In the genomic region with DNA sequence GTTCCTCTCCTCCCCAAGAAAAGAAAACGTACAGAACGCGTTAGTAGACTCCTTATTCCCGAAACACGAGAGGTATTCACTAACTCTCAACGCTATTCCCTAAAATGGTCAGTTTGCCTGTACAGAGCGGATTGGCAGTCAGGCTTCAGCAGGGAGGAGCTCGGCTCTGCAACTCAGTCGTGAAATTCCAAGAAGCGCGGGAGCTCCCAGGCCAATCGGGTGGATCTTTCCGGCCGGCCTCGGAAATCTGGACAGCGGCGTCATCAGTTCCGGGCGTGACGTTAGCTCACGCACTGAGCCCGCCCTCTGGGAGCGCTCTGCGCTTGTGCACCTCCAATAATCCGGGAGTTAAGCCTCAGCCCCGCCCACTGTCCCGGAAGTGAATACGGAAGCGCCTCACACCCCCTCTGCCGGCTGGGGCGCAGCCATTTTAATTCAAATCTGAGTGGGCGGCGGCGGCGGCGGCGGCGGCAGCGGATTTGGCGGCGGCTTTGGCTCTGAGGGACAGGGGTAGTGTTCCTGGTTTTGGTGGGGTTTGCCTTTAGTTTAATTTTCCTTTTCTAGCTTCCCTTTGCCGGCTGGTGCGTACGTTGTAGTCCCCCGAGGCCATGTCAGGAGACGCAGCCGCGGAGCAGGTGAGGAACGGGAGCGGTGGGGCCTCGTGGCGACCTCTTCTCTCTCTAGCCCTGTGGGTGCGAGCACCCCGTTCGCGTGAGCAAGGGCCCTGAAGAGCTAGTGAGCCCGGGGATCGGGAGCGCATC, we compare ENCODE assay signal across 8 mouse cellular contexts. TPM values are rescaled to one million over a fixed set of nuclear protein-coding genes. Genes with fewer than 3 reads are reported as not detected.
DNase-seq lines count a peak whose midpoint lies in the region; ATAC-seq and TF ChIP-seq lines count a peak whose summit lies in the region.

Cstf3 (plus strand) TSS at position 456 of the 761 bp plus-strand sequence.

- peak; percentile 61 for TF ChIP-seq CTCF in liver, embryonic 14.5 days (IDR thresholded peaks at IDR 0.05; ENCODE audit: low read depth)
- TF ChIP-seq CTCF in stomach, postnatal 0 days (IDR thresholded peaks at IDR 0.05; ENCODE audit: low read depth) = peak; percentile 62

- peak within 1 kb of the TSS; percentile 96 for H3K27ac ChIP-seq in forebrain, embryonic 10.5 days
- H3K27ac ChIP-seq in heart, embryonic 15.5 days = peak within 1 kb of the TSS; percentile 90
- H3K27ac ChIP-seq in liver, embryonic 14.5 days = peak within 1 kb of the TSS; percentile 78
- H3K27ac ChIP-seq in neural tube, embryonic 11.5 days (ENCODE audit: low read depth, low read length) = peak within 1 kb of the TSS; percentile 87
- peak within 1 kb of the TSS; percentile 93 for H3K27ac ChIP-seq in stomach, postnatal 0 days (replicated peaks)

- H3K4me2 ChIP-seq in heart, embryonic 15.5 days = peak within 1 kb of the TSS; percentile 70
- H3K4me2 ChIP-seq in liver, embryonic 14.5 days (ENCODE audit: low read depth) = peak within 1 kb of the TSS; percentile 96
- peak within 1 kb of the TSS; percentile 74 for H3K4me2 ChIP-seq in neural tube, embryonic 11.5 days (ENCODE audit: low read depth)
- peak within 1 kb of the TSS; percentile 66 for H3K4me2 ChIP-seq in stomach, postnatal 0 days (replicated peaks; ENCODE audit: low read depth)

- H3K9me3 ChIP-seq in forebrain, embryonic 10.5 days = no peaks in the 10 kb centered on the region
- no peaks in the 10 kb centered on the region for H3K9me3 ChIP-seq in heart, embryonic 15.5 days (replicated peaks)
- no peaks in the 10 kb centered on the region for H3K9me3 ChIP-seq in liver, embryonic 14.5 days (ENCODE audit: control insufficient read depth, low read length)
- H3K9me3 ChIP-seq in neural tube, embryonic 11.5 days (ENCODE audit: control insufficient read depth, low read length) = no peaks in the 10 kb centered on the region
- H3K9me3 ChIP-seq in stomach, postnatal 0 days (ENCODE audit: control insufficient read depth, low read length) = no peaks in the 10 kb centered on the region

- TF ChIP-seq EP300 in liver, embryonic 14.5 days (IDR thresholded peaks at IDR 0.05; ENCODE audit: low read depth) = no peak
- TF ChIP-seq EP300 in stomach, postnatal 0 days (optimal IDR thresholded peaks at IDR 0.05) = peak; percentile 77

- no peaks in the 10 kb centered on the region for H3K27me3 ChIP-seq in forebrain, embryonic 10.5 days (ENCODE audit: poor library complexity, severe bottlenecking)
- no peaks in the 10 kb centered on the region for H3K27me3 ChIP-seq in heart, embryonic 15.5 days
- no peaks in the 10 kb centered on the region for H3K27me3 ChIP-seq in liver, embryonic 14.5 days (ENCODE audit: control insufficient read depth, insufficient read depth, low read length)
- no peaks in the 10 kb centered on the region for H3K27me3 ChIP-seq in neural tube, embryonic 11.5 days (ENCODE audit: control insufficient read depth, insufficient read depth, low read length)
- H3K27me3 ChIP-seq in stomach, postnatal 0 days (ENCODE audit: control insufficient read depth, insufficient read depth, low read length) = no peaks in the 10 kb centered on the region

- peaks cover 24% of the 10 kb centered on the region for H3K4me1 ChIP-seq in forebrain, embryonic 10.5 days
- H3K4me1 ChIP-seq in heart, embryonic 15.5 days (replicated peaks) = peaks cover 24% of the 10 kb centered on the region
- peaks cover 14 to 15% of the 10 kb centered on the region in 2 experiments for H3K4me1 ChIP-seq in liver, embryonic 14.5 days (replicated peaks; ENCODE audit: control insufficient read depth in 2 of 2, insufficient read depth in 2 of 2, low read length in 1 of 2)
- H3K4me1 ChIP-seq in neural tube, embryonic 11.5 days (ENCODE audit: control insufficient read depth, insufficient read depth, low read length) = peaks cover 6% of the 10 kb centered on the region
- no peaks in the 10 kb centered on the region for H3K4me1 ChIP-seq in stomach, postnatal 0 days (replicated peaks; ENCODE audit: control insufficient read depth, insufficient read depth)

- H3K4me3 ChIP-seq in forebrain, embryonic 10.5 days = peak within 1 kb of the TSS; percentile 94
- peak within 1 kb of the TSS; percentile 84 for H3K4me3 ChIP-seq in heart, embryonic 15.5 days
- peak within 1 kb of the TSS; percentile 83 to 99 for H3K4me3 ChIP-seq in liver, embryonic 14.5 days (ENCODE audit: insufficient read depth in 1 of 2, low read depth in 2 of 2, low read length in 2 of 2)
- H3K4me3 ChIP-seq in neural tube, embryonic 11.5 days (ENCODE audit: low read depth, low read length) = peak within 1 kb of the TSS; percentile 97
- H3K4me3 ChIP-seq in stomach, postnatal 0 days (ENCODE audit: low read depth, low read length) = peak within 1 kb of the TSS; percentile 87

- H3K36me3 ChIP-seq in forebrain, embryonic 10.5 days (replicated peaks) = peaks cover 16% of the 10 kb centered on the region
- no peaks in the 10 kb centered on the region for H3K36me3 ChIP-seq in heart, embryonic 15.5 days
- H3K36me3 ChIP-seq in liver, embryonic 14.5 days (replicated peaks; ENCODE audit: control insufficient read depth, insufficient read depth, low read depth) = no peaks in the 10 kb centered on the region
- H3K36me3 ChIP-seq in neural tube, embryonic 11.5 days (ENCODE audit: control insufficient read depth, insufficient read depth, low read length) = no peaks in the 10 kb centered on the region
- H3K36me3 ChIP-seq in stomach, postnatal 0 days (ENCODE audit: control insufficient read depth, insufficient read depth, low read length) = no peaks in the 10 kb centered on the region

- peak; percentile 96 to 97 for DNase-seq in CD8-positive naive resting alpha-beta T cell, adult 2 months (ENCODE audit: low read depth in 2 of 2, low spot score in 2 of 2)
- peak; percentile 99 for DNase-seq in c-Kit-positive CD71-negative TER-119-negative erythroid progenitor cells, embryonic 14.5 days (ENCODE audit: low read depth)
- peak; percentile 100 for DNase-seq in forebrain, embryonic 10.5 days (ENCODE audit: extremely low spot score, low spot score)
- peak; percentile 100 for DNase-seq in kidney, postnatal 25 days
- DNase-seq in liver, embryonic 14.5 days (ENCODE audit: low read depth in 3 of 3, low spot score in 3 of 3) = peak; percentile 97 to 99 (median 98)
- peak; percentile 100 for DNase-seq in neural tube, embryonic 11.5 days (ENCODE audit: low spot score)
- DNase-seq in stomach, postnatal 0 days (ENCODE audit: low spot score) = peak; percentile 99

- under 1% methylated on average over 59 of the region's 59 CpGs for WGBS in forebrain, embryonic 10.5 days
- under 1% methylated on average over 58 of the region's 59 CpGs for WGBS in heart, embryonic 15.5 days
- WGBS in liver, embryonic 14.5 days (ENCODE audit: insufficient replicate concordance) = under 1% methylated on average over 59 of the region's 59 CpGs
- under 1% methylated on average over 59 of the region's 59 CpGs for WGBS in neural tube, embryonic 11.5 days
- WGBS in stomach, postnatal 0 days = under 1% methylated on average over 58 of the region's 59 CpGs

- peak within 1 kb of the TSS; percentile 91 for H3K9ac ChIP-seq in heart, embryonic 15.5 days
- peak within 1 kb of the TSS; percentile 98 for H3K9ac ChIP-seq in liver, embryonic 14.5 days (replicated peaks)
- peak within 1 kb of the TSS; percentile 92 for H3K9ac ChIP-seq in neural tube, embryonic 11.5 days (ENCODE audit: low read length)
- peak within 1 kb of the TSS; percentile 89 for H3K9ac ChIP-seq in stomach, postnatal 0 days (ENCODE audit: low read length)

- ATAC-seq in heart, embryonic 15.5 days (replicated peaks; ENCODE audit: insufficient number of reproducible peaks, insufficient read depth, low FRiP score, low read depth) = peak; percentile 99
- ATAC-seq in liver, embryonic 14.5 days (ENCODE audit: insufficient read depth) = peak; percentile 98
- ATAC-seq in neural tube, embryonic 11.5 days (ENCODE audit: insufficient read depth, low FRiP score, low TSS enrichment) = peak; percentile 99
- ATAC-seq in stomach, postnatal 0 days (ENCODE audit: low FRiP score, low TSS enrichment) = peak; percentile 100

RNA-seq across cellular contexts. Expression of gene Cstf3, which starts in this region (rescaled TPM):
- 96.5 and 104 TPM in 2 replicates for polyA plus RNA-seq in forebrain, embryonic 10.5 days (2016; fragmentation: Nextera tagmentation; extraction: Ambion mirVana)
- 49.1 and 51.7 TPM in 2 replicates for polyA plus RNA-seq in heart, embryonic 15.5 days (2015; fragmentation: Nextera tagmentation; extraction: Ambion mirVana)
- 9.1 and 14.5 TPM in 2 replicates for polyA plus RNA-seq in liver, embryonic 14.5 days (2012; rRNA removed)
- 19.6 and 20.1 TPM in 2 replicates for polyA plus RNA-seq in liver, embryonic 14.5 days (2014; fragmentation: Nextera tagmentation; extraction: Ambion mirVana)
- polyA plus RNA-seq in neural tube, embryonic 11.5 days (2014; fragmentation: Nextera tagmentation; extraction: Ambion mirVana) = 91.1 and 92.0 TPM in 2 replicates
- polyA plus RNA-seq in stomach, postnatal 0 days (2015; fragmentation: Nextera tagmentation; extraction: Ambion mirVana) = 32.9 and 33.4 TPM in 2 replicates

Comparison
In these comparisons a context has a peak if more than half of its experiments do, and no peak if none do; other contexts are left out.
1. Peak in every context shown above with its lines: DNase-seq, ATAC-seq, H3K4me3 ChIP-seq and H3K27ac ChIP-seq.